10 mouse cellular contexts compared by ENCODE assay signal in genomic region chr6:87257981-87258775, GRCm38 (mm10).
DNase-seq lines count a peak whose midpoint lies in the region; ATAC-seq lines count a peak whose summit lies in the region.
"Had no signal": no experiment of that assay in that cellular context is flagged by ENCODE, and none has a peak within 500 bp of the region (broad histone marks: within the 10 kb centered on the region; RNA-seq: fewer than 3 reads in every experiment).

No protein-coding gene starts in this region.

- no peak overlapping the region for H3K4me2 ChIP-seq in forebrain, embryonic 15.5 days (replicated peaks)
- H3K4me2 ChIP-seq in forebrain, embryonic 11.5 days (ENCODE audit: low read depth, low read length, severe bottlenecking): no peak overlapping the region
- H3K4me2 ChIP-seq in neural tube, embryonic 15.5 days: no peak overlapping the region
- H3K4me2 ChIP-seq in lung, embryonic 16.5 days (ENCODE audit: low read depth, low read length): no peak overlapping the region
- H3K4me2 ChIP-seq: midbrain, embryonic 12.5 days had no signal

- DNase-seq in forebrain, embryonic 11.5 days (ENCODE audit: low spot score): no peak
- DNase-seq in neural tube, embryonic 10.5 days (ENCODE audit: extremely low spot score, low spot score): no peak
- peak; percentile 55 for DNase-seq in telencephalon, adult 2 months (ENCODE audit: low read depth, low spot score)
- no peak for DNase-seq in kidney, postnatal 14 days
- no peak for DNase-seq in ovary, postnatal 36 days (ENCODE audit: low spot score)

- H3K36me3 ChIP-seq in forebrain, embryonic 15.5 days: no peaks in the 10 kb centered on the region
- no peaks in the 10 kb centered on the region for H3K36me3 ChIP-seq in forebrain, embryonic 11.5 days (ENCODE audit: control insufficient read depth, insufficient read depth, low read length)
- H3K36me3 ChIP-seq in neural tube, embryonic 15.5 days: no peaks in the 10 kb centered on the region; the same call in 1 of the 2 replicates
- H3K36me3 ChIP-seq in lung, embryonic 16.5 days (ENCODE audit: control insufficient read depth, insufficient read depth, low read length): no peaks in the 10 kb centered on the region; the same call in 1 of the 2 replicates
- H3K36me3 ChIP-seq: midbrain, embryonic 12.5 days had no signal

- H3K9ac ChIP-seq in forebrain, embryonic 15.5 days (replicated peaks): no peak overlapping the region
- H3K9ac ChIP-seq in forebrain, embryonic 11.5 days (ENCODE audit: low read length): no peak overlapping the region
- no peak overlapping the region for H3K9ac ChIP-seq in neural tube, embryonic 15.5 days (replicated peaks)
- H3K9ac ChIP-seq in lung, embryonic 16.5 days (ENCODE audit: low read length): no peak overlapping the region
- H3K9ac ChIP-seq: midbrain, embryonic 12.5 days had no signal

- peaks cover 20% of the 10 kb centered on the region for H3K4me1 ChIP-seq in forebrain, embryonic 15.5 days
- no peaks in the 10 kb centered on the region for H3K4me1 ChIP-seq in forebrain, embryonic 11.5 days (replicated peaks; ENCODE audit: control insufficient read depth, insufficient read depth, low read length)
- peaks cover 20% of the 10 kb centered on the region; the same call in 1 of the 2 replicates for H3K4me1 ChIP-seq in neural tube, embryonic 15.5 days
- peaks cover 16% of the 10 kb centered on the region for H3K4me1 ChIP-seq in lung, embryonic 16.5 days (replicated peaks; ENCODE audit: control insufficient read depth, insufficient read depth, low read length)
- H3K4me1 ChIP-seq: midbrain, embryonic 12.5 days had no signal

- no peak overlapping the region for H3K4me3 ChIP-seq in forebrain, embryonic 15.5 days
- no peak overlapping the region for H3K4me3 ChIP-seq in forebrain, embryonic 11.5 days (ENCODE audit: low read depth, low read length)
- no peak overlapping the region for H3K4me3 ChIP-seq in neural tube, embryonic 15.5 days (replicated peaks)
- no peak overlapping the region for H3K4me3 ChIP-seq in lung, embryonic 16.5 days (ENCODE audit: low read length)
- H3K4me3 ChIP-seq: midbrain, embryonic 12.5 days had no signal

- no peaks in the 10 kb centered on the region for H3K9me3 ChIP-seq in forebrain, embryonic 15.5 days
- no peaks in the 10 kb centered on the region for H3K9me3 ChIP-seq in forebrain, embryonic 11.5 days (ENCODE audit: control insufficient read depth, low read length)
- H3K9me3 ChIP-seq in neural tube, embryonic 15.5 days (replicated peaks): no peaks in the 10 kb centered on the region
- no peaks in the 10 kb centered on the region for H3K9me3 ChIP-seq in lung, embryonic 16.5 days (ENCODE audit: control insufficient read depth, low read length)
- H3K9me3 ChIP-seq: midbrain, embryonic 12.5 days had no signal

- peak; percentile 74 for ATAC-seq in forebrain, embryonic 15.5 days (replicated peaks)
- ATAC-seq in forebrain, embryonic 11.5 days (replicated peaks; ENCODE audit: low FRiP score): no peak
- ATAC-seq in neural tube, embryonic 15.5 days (ENCODE audit: low FRiP score): peak; percentile 45
- ATAC-seq in lung, embryonic 16.5 days (ENCODE audit: low read depth): peak; percentile 90
- ATAC-seq: intestine, postnatal 0 days had no signal

- 66% methylated on average over 7 of the region's 7 CpGs for WGBS in forebrain, embryonic 15.5 days
- WGBS in forebrain, embryonic 11.5 days: 78% methylated on average over 7 of the region's 7 CpGs
- 81% methylated on average over 7 of the region's 7 CpGs for WGBS in neural tube, embryonic 15.5 days
- 65% methylated on average over 7 of the region's 7 CpGs for WGBS in lung, embryonic 16.5 days

- H3K27ac ChIP-seq in forebrain, embryonic 15.5 days (replicated peaks): peak overlapping the region; percentile 67
- no peak overlapping the region for H3K27ac ChIP-seq in forebrain, embryonic 11.5 days (ENCODE audit: low read depth, low read length)
- H3K27ac ChIP-seq in neural tube, embryonic 15.5 days (replicated peaks): peak overlapping the region; percentile 37; the same call in 1 of the 2 replicates
- H3K27ac ChIP-seq in lung, embryonic 16.5 days (ENCODE audit: low read length): peak overlapping the region; percentile 77
- H3K27ac ChIP-seq: midbrain, embryonic 12.5 days had no signal

- H3K27me3 ChIP-seq in forebrain, embryonic 15.5 days: no peaks in the 10 kb centered on the region
- no peaks in the 10 kb centered on the region for H3K27me3 ChIP-seq in forebrain, embryonic 11.5 days (ENCODE audit: control insufficient read depth, insufficient read depth, low read length)
- H3K27me3 ChIP-seq in neural tube, embryonic 15.5 days (replicated peaks): no peaks in the 10 kb centered on the region
- H3K27me3 ChIP-seq in lung, embryonic 16.5 days (ENCODE audit: control insufficient read depth, insufficient read depth, low read depth, low read length): no peaks in the 10 kb centered on the region
- H3K27me3 ChIP-seq: midbrain, embryonic 12.5 days had no signal
